Mouse (Mus musculus): Measurements from ENCODE around the gene Cyp39a1. TPM values are rescaled to one million over a fixed set of nuclear protein-coding genes. Genes with fewer than 3 reads are reported as not detected.

Gene Cyp39a1
- total RNA-seq (2014; rRNA removed; ENCODE audit: low replicate concordance) (7.0 and 8.3 TPM in 2 replicates), polyA plus RNA-seq (2015; fragmentation: Nextera tagmentation; extraction: Ambion mirVana) (39.5 and 43.7 TPM in 2 replicates)

DNA sequence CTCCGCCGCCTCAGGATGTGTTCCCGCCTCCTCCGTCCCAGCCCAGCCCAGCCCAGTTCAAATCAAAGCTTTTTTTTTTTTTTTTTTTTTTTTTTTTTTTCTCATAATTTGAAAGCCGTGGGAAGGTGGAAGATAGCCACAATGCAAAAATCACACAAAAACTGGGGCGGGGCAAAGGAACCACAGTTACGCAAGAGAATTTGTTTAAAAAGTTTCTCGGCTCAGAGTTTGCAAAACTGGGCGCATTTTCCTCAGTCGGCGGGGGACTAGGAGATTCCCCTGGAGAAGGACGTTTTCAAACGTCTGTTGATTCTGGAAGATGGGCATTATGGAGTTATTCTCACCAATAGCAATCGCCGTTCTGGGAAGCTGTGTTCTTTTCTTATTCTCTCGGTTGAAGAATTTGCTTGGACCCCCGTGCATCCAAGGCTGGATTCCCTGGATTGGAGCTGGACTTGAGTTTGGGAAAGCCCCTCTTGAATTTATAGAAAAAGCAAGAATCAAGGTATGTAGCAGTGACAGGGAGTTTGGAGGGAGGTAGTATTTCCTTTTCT, at the start of gene Cyp39a1:
Gene Cyp39a1 (plus strand): TSS at position 136 of the 554 bp plus-strand sequence.
- H3K4me2 ChIP-seq (ENCODE audit: low read depth, low read length), result peak within 1 kb of the TSS; percentile 95
- H3K27me3 ChIP-seq (ENCODE audit: control insufficient read depth, insufficient read depth, low read length), result no peaks in the 10 kb centered on the region
- no peaks in the 10 kb centered on the region for H3K36me3 ChIP-seq (replicated peaks; ENCODE audit: control insufficient read depth, insufficient read depth, low read length)
- TF ChIP-seq CTCF (IDR thresholded peaks at IDR 0.05; ENCODE audit: low read depth) (no peak), EP300 (IDR thresholded peaks at IDR 0.05; ENCODE audit: low read depth) (peak; percentile 6; the same call in 1 of the 2 replicates)
- H3K9me3 ChIP-seq (replicated peaks; ENCODE audit: control insufficient read depth, low read length), result no peaks in the 10 kb centered on the region
- DNase-seq (ENCODE audit: low spot score), result no peak
- H3K27ac ChIP-seq (ENCODE audit: low read depth), result peak within 1 kb of the TSS; percentile 89
- 0% methylated on average over 17 of the region's 17 CpGs for WGBS
- H3K9ac ChIP-seq (replicated peaks; ENCODE audit: low read depth, low read length), result peak within 1 kb of the TSS; percentile 84
- H3K4me3 ChIP-seq (ENCODE audit: low read depth, low read length), result peak within 1 kb of the TSS; percentile 87
- peaks cover 6% of the 10 kb centered on the region; the same call in 1 of the 2 replicates for H3K4me1 ChIP-seq (ENCODE audit: control insufficient read depth, insufficient read depth)
- ATAC-seq (ENCODE audit: insufficient read depth, low read depth), result no peak; the same call in 1 of the 2 replicates

DNA sequence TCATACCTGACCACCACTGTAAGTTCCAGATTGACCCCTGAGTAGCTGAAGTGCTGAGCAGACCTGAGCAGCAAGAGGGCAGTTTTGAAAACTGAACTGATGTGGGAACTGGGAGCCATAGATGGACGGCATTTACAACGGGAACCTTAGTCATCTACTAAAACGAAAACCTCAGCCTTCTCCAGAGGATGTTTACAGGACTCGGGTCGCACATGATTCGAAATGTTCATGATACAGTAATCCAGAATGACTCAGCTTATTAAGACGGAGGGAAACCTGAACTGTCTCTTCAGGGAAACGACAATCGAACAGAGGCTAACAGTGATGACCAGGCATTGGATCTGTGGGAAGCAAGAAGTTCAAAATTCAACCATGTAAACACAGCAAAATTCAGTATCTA, 48.1 kb upstream of the Cyp39a1 start:
- WGBS, result 83% methylated on average over 9 of the region's 9 CpGs
- no peaks in the 10 kb centered on the region for H3K9me3 ChIP-seq (replicated peaks; ENCODE audit: control insufficient read depth, low read length)
- no peaks in the 10 kb centered on the region for H3K36me3 ChIP-seq (replicated peaks; ENCODE audit: control insufficient read depth, insufficient read depth, low read length)
- no peak overlapping the region for H3K4me2 ChIP-seq (ENCODE audit: low read depth, low read length)
- H3K9ac ChIP-seq (replicated peaks; ENCODE audit: low read depth, low read length), result no peak overlapping the region
- no peaks in the 10 kb centered on the region for H3K4me1 ChIP-seq (ENCODE audit: control insufficient read depth, insufficient read depth)
- DNase-seq (ENCODE audit: low spot score), result no peak
- no peak for TF ChIP-seq EP300 (IDR thresholded peaks at IDR 0.05; ENCODE audit: low read depth)
- TF ChIP-seq CTCF (IDR thresholded peaks at IDR 0.05; ENCODE audit: low read depth), result no peak
- no peak overlapping the region for H3K27ac ChIP-seq (ENCODE audit: low read depth)
- no peak overlapping the region for H3K4me3 ChIP-seq (ENCODE audit: low read depth, low read length)
- no peak for ATAC-seq (ENCODE audit: insufficient read depth, low read depth)
- H3K27me3 ChIP-seq (ENCODE audit: control insufficient read depth, insufficient read depth, low read length), result no peaks in the 10 kb centered on the region

DNA sequence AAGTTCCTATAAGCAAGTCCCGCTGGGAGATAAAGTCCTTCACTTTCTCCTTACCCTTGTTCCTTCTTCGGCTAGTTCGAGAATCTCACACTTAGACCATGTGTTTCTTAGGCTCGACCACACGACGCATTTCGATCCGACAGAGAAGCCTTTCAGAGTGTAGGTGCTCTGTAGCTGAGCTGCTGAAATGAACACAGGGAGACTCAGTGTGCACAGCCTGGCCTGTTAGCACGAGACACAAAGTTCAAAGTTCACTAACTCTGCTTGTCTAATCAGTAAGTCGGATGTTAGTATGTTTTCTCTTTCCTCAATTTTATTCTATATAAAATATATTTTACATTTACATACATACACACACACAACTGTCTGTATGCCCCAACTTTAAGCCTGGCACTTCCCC, 45.1 kb upstream of the Cyp39a1 start:
- H3K27ac ChIP-seq (ENCODE audit: low read depth), result no peak overlapping the region
- ATAC-seq (ENCODE audit: insufficient read depth, low read depth) (no peak), DNase-seq (ENCODE audit: low spot score) (no peak)
- no peak overlapping the region for H3K4me3 ChIP-seq (ENCODE audit: low read depth, low read length)
- H3K4me1 ChIP-seq (ENCODE audit: control insufficient read depth, insufficient read depth), result no peaks in the 10 kb centered on the region
- H3K27me3 ChIP-seq (ENCODE audit: control insufficient read depth, insufficient read depth, low read length), result peaks cover 10% of the 10 kb centered on the region; the same call in 1 of the 2 replicates
- H3K9ac ChIP-seq (replicated peaks; ENCODE audit: low read depth, low read length), result no peak overlapping the region
- TF ChIP-seq CTCF (IDR thresholded peaks at IDR 0.05; ENCODE audit: low read depth) (no peak), EP300 (IDR thresholded peaks at IDR 0.05; ENCODE audit: low read depth) (no peak)
- H3K36me3 ChIP-seq (replicated peaks; ENCODE audit: control insufficient read depth, insufficient read depth, low read length), result no peaks in the 10 kb centered on the region
- H3K9me3 ChIP-seq (replicated peaks; ENCODE audit: control insufficient read depth, low read length), result no peaks in the 10 kb centered on the region
- no peak overlapping the region for H3K4me2 ChIP-seq (ENCODE audit: low read depth, low read length)
- WGBS, result 83% methylated on average over 10 of the region's 10 CpGs

DNA sequence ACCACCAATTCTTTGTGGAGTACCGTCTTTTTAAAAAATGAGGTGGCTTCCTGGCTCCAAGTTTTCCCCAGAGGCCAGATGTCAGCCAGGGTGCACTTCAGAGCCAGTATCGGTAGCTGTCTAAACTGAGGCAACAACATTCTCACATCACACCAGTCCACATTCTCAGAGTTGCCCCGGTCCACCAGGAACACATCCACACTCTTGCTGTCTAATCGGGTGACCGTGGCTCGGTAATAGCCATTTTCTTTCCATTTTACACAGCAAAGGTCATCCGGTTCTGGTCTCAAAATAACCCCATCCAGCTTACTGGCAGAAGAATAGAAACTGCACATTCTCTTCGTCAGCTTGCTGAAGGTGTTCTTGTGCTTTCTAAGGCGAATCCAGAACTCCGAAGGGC, 39.0 kb upstream of the Cyp39a1 start:
- Histone ChIP-seq H3K27ac (ENCODE audit: low read depth) (no peak overlapping the region), H3K36me3 (replicated peaks; ENCODE audit: control insufficient read depth, insufficient read depth, low read length) (no peaks in the 10 kb centered on the region), H3K27me3 (ENCODE audit: control insufficient read depth, insufficient read depth, low read length) (peaks cover 48% of the 10 kb centered on the region), H3K9me3 (replicated peaks; ENCODE audit: control insufficient read depth, low read length) (no peaks in the 10 kb centered on the region), H3K9ac (replicated peaks; ENCODE audit: low read depth, low read length) (no peak overlapping the region), H3K4me3 (ENCODE audit: low read depth, low read length) (no peak overlapping the region), H3K4me2 (ENCODE audit: low read depth, low read length) (no peak overlapping the region), H3K4me1 (ENCODE audit: control insufficient read depth, insufficient read depth) (peaks cover 8% of the 10 kb centered on the region; the same call in 1 of the 2 replicates)
- WGBS, result 82% methylated on average over 10 of the region's 10 CpGs
- no peak for TF ChIP-seq CTCF (IDR thresholded peaks at IDR 0.05; ENCODE audit: low read depth)
- no peak for TF ChIP-seq EP300 (IDR thresholded peaks at IDR 0.05; ENCODE audit: low read depth)
- DNase-seq (ENCODE audit: low spot score), result no peak
- no peak for ATAC-seq (ENCODE audit: insufficient read depth, low read depth)

DNA sequence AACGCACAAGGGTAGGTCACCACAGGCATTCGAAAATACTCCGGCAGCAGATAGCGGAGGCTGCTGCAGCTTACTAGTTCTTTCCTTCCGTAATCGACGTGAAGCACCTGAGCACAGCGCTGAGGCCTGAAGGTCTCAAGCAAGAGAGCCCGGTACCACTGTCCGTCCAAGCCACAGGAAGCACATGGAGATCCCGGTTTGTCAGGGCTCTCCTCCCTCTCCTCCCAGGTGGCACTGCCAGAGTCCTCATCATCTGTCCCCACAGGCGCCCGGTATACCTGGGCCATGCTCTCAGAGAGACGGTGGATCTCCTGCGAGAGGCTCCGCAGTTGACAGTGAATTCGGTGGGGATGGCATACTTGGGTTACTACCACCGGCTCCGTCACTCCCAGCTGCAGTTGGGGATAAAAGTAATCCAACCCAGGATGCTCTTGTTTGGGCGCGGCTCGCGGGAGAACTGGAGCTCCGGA, 38.2 kb upstream of the Cyp39a1 start:
- no peak for DNase-seq (ENCODE audit: low spot score)
- ATAC-seq (ENCODE audit: insufficient read depth, low read depth), result no peak
- Histone ChIP-seq H3K4me1 (ENCODE audit: control insufficient read depth, insufficient read depth) (peaks cover 8% of the 10 kb centered on the region; the same call in 1 of the 2 replicates), H3K9ac (replicated peaks; ENCODE audit: low read depth, low read length) (no peak overlapping the region), H3K27ac (ENCODE audit: low read depth) (no peak overlapping the region), H3K36me3 (replicated peaks; ENCODE audit: control insufficient read depth, insufficient read depth, low read length) (no peaks in the 10 kb centered on the region), H3K4me3 (ENCODE audit: low read depth, low read length) (peak overlapping the region; percentile 39; the same call in 1 of the 2 replicates), H3K4me2 (ENCODE audit: low read depth, low read length) (peak overlapping the region; percentile 58), H3K9me3 (replicated peaks; ENCODE audit: control insufficient read depth, low read length) (no peaks in the 10 kb centered on the region), H3K27me3 (ENCODE audit: control insufficient read depth, insufficient read depth, low read length) (peaks cover 48% of the 10 kb centered on the region)
- TF ChIP-seq EP300 (IDR thresholded peaks at IDR 0.05; ENCODE audit: low read depth) (no peak), CTCF (IDR thresholded peaks at IDR 0.05; ENCODE audit: low read depth) (no peak)
- WGBS, result 26% methylated on average over 24 of the region's 24 CpGs
